Mouse (Mus musculus) stomach, postnatal 0 days (tissue): ENCODE results near the gene Plin5.
"Not testable (repeated sequence)": the region's sequence is repeated elsewhere in the genome, so short reads cannot be mapped to it uniquely, and the experiment has no call there.

Experiments used
- CTCF ChIP-seq: IDR thresholded peaks from 2 replicates; pipeline ENCODE4 v1.5.1; 2016; ENCODE audit warnings: antibody characterized with exemption, low read depth, mild to moderate bottlenecking, moderate library complexity
- EP300 ChIP-seq: optimal IDR thresholded peaks from 2 replicates; pipeline ENCODE3; 2016; ENCODE audit warnings: antibody characterized with exemption

GRCm38 (mm10) chr17:56106436-56106835, 11.0 kb downstream of the Plin5 start:
- TF ChIP-seq CTCF, EP300: not testable (repeated sequence)
